Mouse (Mus musculus): ENCODE measurements at regions not wholly inside any gene's neighbourhood (a gene's known extent, or its start where the extent isn't known, plus 50 kb on each side); places are given as distances from the start of the nearest gene placed in this dataset.

DNA sequence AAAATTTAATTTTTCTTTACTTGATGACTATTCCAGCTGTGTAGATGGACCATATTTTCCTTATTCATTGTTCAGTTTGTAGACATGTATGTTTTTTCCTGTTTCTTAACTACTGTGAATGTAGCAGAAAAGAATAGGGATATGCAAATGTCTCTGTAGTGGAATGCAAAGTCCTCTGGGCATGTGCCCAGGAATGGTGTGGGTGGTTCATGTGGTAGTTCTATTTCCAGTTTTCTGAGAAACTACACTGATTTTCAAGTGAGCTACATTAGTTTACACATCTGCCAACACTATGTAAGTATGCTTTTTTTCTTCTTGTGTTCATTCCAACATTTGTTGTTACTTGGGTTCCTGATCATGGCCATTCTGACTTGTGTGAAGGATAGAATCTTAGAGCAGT is 628.0 kb downstream of the Plod2 start:
- Histone ChIP-seq H3K27ac (ENCODE audit: low read length) (no peak overlapping the region), H3K4me1 (ENCODE audit: control insufficient read depth, insufficient read depth, low read length) (no peaks in the 10 kb centered on the region), H3K36me3 (ENCODE audit: control insufficient read depth, insufficient read depth, low read length) (no peaks in the 10 kb centered on the region), H3K9ac (ENCODE audit: low read length) (no peak overlapping the region), H3K4me3 (replicated peaks; ENCODE audit: low read length) (no peak overlapping the region), H3K9me3 (replicated peaks; ENCODE audit: control insufficient read depth, low read length) (no peaks in the 10 kb centered on the region), H3K27me3 (ENCODE audit: control insufficient read depth, insufficient read depth, low read length) (no peaks in the 10 kb centered on the region), H3K4me2 (ENCODE audit: low read depth, low read length) (no peak overlapping the region)
- no peak for ATAC-seq (ENCODE audit: insufficient read depth, low FRiP score)

DNA sequence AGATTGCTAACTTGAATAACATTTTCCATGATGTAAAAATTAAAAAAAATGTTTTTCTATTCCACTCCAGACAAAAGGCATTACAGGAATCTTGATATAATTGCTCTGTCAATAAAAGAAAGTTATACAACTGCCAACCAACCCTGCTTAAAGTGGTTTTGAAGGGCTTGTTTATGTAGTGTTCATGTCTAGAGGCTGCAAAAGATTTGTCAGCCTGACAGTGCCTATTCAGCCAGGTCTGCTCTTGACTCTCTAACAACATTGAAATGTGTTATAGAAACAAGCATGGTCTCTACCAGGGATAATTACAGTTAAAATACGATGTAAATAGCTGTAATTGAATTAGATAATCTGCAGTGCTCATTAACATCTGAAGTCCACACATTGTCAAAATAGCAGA is 644.6 kb downstream of the Plod2 start:
- H3K27me3 ChIP-seq (ENCODE audit: control insufficient read depth, insufficient read depth, low read length) = no peaks in the 10 kb centered on the region
- WGBS = 40% methylated on average over 1 of the region's 1 CpGs
- H3K27ac ChIP-seq (ENCODE audit: low read length) = no peak overlapping the region
- H3K4me3 ChIP-seq (replicated peaks; ENCODE audit: low read length) = no peak overlapping the region
- no peak overlapping the region for H3K9ac ChIP-seq (ENCODE audit: low read length)
- no peak overlapping the region for H3K4me2 ChIP-seq (ENCODE audit: low read depth, low read length)
- H3K4me1 ChIP-seq (ENCODE audit: control insufficient read depth, insufficient read depth, low read length) = no peaks in the 10 kb centered on the region
- ATAC-seq (ENCODE audit: insufficient read depth, low FRiP score) = no peak
- H3K36me3 ChIP-seq (ENCODE audit: control insufficient read depth, insufficient read depth, low read length) = no peaks in the 10 kb centered on the region
- no peaks in the 10 kb centered on the region for H3K9me3 ChIP-seq (replicated peaks; ENCODE audit: control insufficient read depth, low read length)

GRCm38 (mm10) chr9:93232562-93232961 is 690.5 kb downstream of the Plod2 start:
- no peak overlapping the region for H3K4me3 ChIP-seq (replicated peaks; ENCODE audit: low read length)
- H3K9me3 ChIP-seq (replicated peaks; ENCODE audit: control insufficient read depth, low read length) = no peaks in the 10 kb centered on the region
- no peak overlapping the region for H3K9ac ChIP-seq (ENCODE audit: low read length)
- no peaks in the 10 kb centered on the region for H3K36me3 ChIP-seq (ENCODE audit: control insufficient read depth, insufficient read depth, low read length)
- no peaks in the 10 kb centered on the region for H3K27me3 ChIP-seq (ENCODE audit: control insufficient read depth, insufficient read depth, low read length)
- no peak overlapping the region for H3K27ac ChIP-seq (ENCODE audit: low read length)
- H3K4me1 ChIP-seq (ENCODE audit: control insufficient read depth, insufficient read depth, low read length) = no peaks in the 10 kb centered on the region
- H3K4me2 ChIP-seq (ENCODE audit: low read depth, low read length) = no peak overlapping the region
- no peak for ATAC-seq (ENCODE audit: insufficient read depth, low FRiP score)

GRCm38 (mm10) chr9:93252146-93252545 is 710.1 kb downstream of the Plod2 start:
- no peaks in the 10 kb centered on the region for H3K4me1 ChIP-seq (ENCODE audit: control insufficient read depth, insufficient read depth, low read length)
- H3K27me3 ChIP-seq (ENCODE audit: control insufficient read depth, insufficient read depth, low read length) = no peaks in the 10 kb centered on the region
- no peak for ATAC-seq (ENCODE audit: insufficient read depth, low FRiP score)
- H3K27ac ChIP-seq (ENCODE audit: low read length) = no peak overlapping the region
- no peak overlapping the region for H3K9ac ChIP-seq (ENCODE audit: low read length)
- no peaks in the 10 kb centered on the region for H3K36me3 ChIP-seq (ENCODE audit: control insufficient read depth, insufficient read depth, low read length)
- H3K9me3 ChIP-seq (replicated peaks; ENCODE audit: control insufficient read depth, low read length) = no peaks in the 10 kb centered on the region
- no peak overlapping the region for H3K4me3 ChIP-seq (replicated peaks; ENCODE audit: low read length)
- 60% methylated on average over 3 of the region's 3 CpGs for WGBS
- H3K4me2 ChIP-seq (ENCODE audit: low read depth, low read length) = no peak overlapping the region

DNA sequence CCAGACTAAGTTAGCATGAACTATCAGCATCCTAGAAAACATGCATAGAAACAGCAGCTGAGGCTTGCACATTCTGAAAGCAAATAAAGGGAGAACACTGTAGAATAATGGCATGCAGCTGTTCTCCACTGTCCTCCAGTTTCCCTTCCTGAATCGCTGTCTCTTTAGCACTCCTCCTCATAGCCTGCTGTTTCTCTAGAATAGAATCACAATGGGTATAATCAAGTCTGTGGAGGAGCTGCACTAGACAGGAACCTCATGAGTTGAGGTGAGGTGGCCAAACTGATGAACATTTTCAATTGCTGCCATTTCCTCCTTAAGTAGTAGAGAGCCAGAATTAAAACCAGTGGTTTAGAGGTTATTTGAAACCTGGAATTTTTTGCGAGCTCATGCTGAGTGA is 755.3 kb downstream of the Plod2 start:
- no peak for ATAC-seq (ENCODE audit: insufficient read depth, low FRiP score)
- no peaks in the 10 kb centered on the region for H3K4me1 ChIP-seq (ENCODE audit: control insufficient read depth, insufficient read depth, low read length)

GRCm38 (mm10) chr9:93306753-93307152 is 764.7 kb downstream of the Plod2 start:
- Histone ChIP-seq H3K9ac (ENCODE audit: low read length) (no peak overlapping the region), H3K27me3 (ENCODE audit: control insufficient read depth, insufficient read depth, low read length) (no peaks in the 10 kb centered on the region), H3K27ac (ENCODE audit: low read length) (no peak overlapping the region), H3K36me3 (ENCODE audit: control insufficient read depth, insufficient read depth, low read length) (no peaks in the 10 kb centered on the region), H3K4me2 (ENCODE audit: low read depth, low read length) (no peak overlapping the region), H3K9me3 (replicated peaks; ENCODE audit: control insufficient read depth, low read length) (no peaks in the 10 kb centered on the region), H3K4me1 (ENCODE audit: control insufficient read depth, insufficient read depth, low read length) (no peaks in the 10 kb centered on the region), H3K4me3 (replicated peaks; ENCODE audit: low read length) (no peak overlapping the region)
- ATAC-seq (ENCODE audit: insufficient read depth, low FRiP score) = no peak
- WGBS = 37% methylated on average over 2 of the region's 2 CpGs

More for the DNA sequence above, 755.3 kb downstream of the Plod2 start:
- Histone ChIP-seq H3K9me3 (replicated peaks; ENCODE audit: control insufficient read depth, low read length) (no peaks in the 10 kb centered on the region), H3K4me3 (replicated peaks; ENCODE audit: low read length) (no peak overlapping the region), H3K9ac (ENCODE audit: low read length) (no peak overlapping the region), H3K4me2 (ENCODE audit: low read depth, low read length) (no peak overlapping the region), H3K36me3 (ENCODE audit: control insufficient read depth, insufficient read depth, low read length) (no peaks in the 10 kb centered on the region), H3K27me3 (ENCODE audit: control insufficient read depth, insufficient read depth, low read length) (no peaks in the 10 kb centered on the region), H3K27ac (ENCODE audit: low read length) (no peak overlapping the region)
- WGBS = 67% methylated on average over 2 of the region's 2 CpGs

DNA sequence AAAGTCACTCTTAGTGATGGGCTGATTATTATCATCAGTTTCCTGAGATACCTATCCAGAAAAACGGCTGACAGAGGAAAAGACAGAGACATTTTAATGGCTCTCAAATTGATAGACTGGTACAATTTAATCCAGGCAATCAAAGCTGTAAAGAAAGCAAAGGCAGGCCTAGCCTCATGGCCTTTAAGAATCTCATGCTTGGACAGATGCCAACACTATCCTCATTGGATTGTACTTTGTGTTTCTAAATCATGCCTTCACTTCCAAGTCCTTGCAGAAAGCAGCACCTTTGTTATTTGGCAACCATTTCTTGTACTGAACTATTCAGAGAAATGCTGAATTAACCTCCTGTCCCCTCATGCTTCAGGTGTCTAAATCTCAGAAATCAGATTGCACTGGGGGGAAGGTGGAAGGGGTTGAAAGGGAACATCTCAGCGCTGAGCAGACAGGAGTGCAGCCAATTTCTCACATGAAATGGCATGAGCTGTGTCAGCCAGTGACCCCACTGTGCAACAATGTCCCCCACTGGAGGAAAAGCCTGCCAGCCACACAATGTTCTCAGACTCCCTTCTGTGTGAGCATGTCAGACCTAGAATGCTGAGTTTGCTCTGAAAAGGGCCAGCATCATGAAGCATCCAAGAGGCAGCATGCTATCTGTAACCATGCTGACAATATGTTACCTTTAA is 787.1 kb downstream of the Plod2 start:
- 39% methylated on average over 2 of the region's 2 CpGs for WGBS
- H3K9ac ChIP-seq (ENCODE audit: low read length) = no peak overlapping the region
- H3K36me3 ChIP-seq (ENCODE audit: control insufficient read depth, insufficient read depth, low read length) = no peaks in the 10 kb centered on the region
- H3K27ac ChIP-seq (ENCODE audit: low read length) = no peak overlapping the region
- H3K27me3 ChIP-seq (ENCODE audit: control insufficient read depth, insufficient read depth, low read length) = no peaks in the 10 kb centered on the region
- H3K4me1 ChIP-seq (ENCODE audit: control insufficient read depth, insufficient read depth, low read length) = no peaks in the 10 kb centered on the region
- H3K4me3 ChIP-seq (replicated peaks; ENCODE audit: low read length) = no peak overlapping the region
- no peak overlapping the region for H3K4me2 ChIP-seq (ENCODE audit: low read depth, low read length)
- H3K9me3 ChIP-seq (replicated peaks; ENCODE audit: control insufficient read depth, low read length) = no peaks in the 10 kb centered on the region
- no peak for ATAC-seq (ENCODE audit: insufficient read depth, low FRiP score)

All from stomach, embryonic 16.5 days (tissue).